Mouse (Mus musculus) stomach, embryonic 15.5 days (tissue): ENCODE measurements around the gene Hist2h3c1. TPM values are rescaled to one million over a fixed set of nuclear protein-coding genes. Genes with fewer than 3 reads are reported as not detected.
A peak's percentile ranks its signal among the peaks of the same experiment; 100 is the strongest.
"Not testable (repeated sequence)": the region's sequence is repeated elsewhere in the genome, so short reads cannot be mapped to it uniquely, and the experiment has no call there.

Experiments
- ATAC-seq: fragments of 200-750 bp; cut with Nextera tagmentation; 2 replicates; pipeline ENCODE4 v1.8.0; 2017; ENCODE audit warnings: low read depth, moderate number of reproducible peaks, moderate TSS enrichment; ENCODE audit not compliant: insufficient read depth, low FRiP score
- H3K27ac ChIP-seq: fragments of 300-500 bp; sonication (generic); 2 replicates; pipeline ENCODE4 v1.5.1; 2015; ENCODE audit warnings: mild to moderate bottlenecking, inconsistent platforms
- H3K27me3 ChIP-seq: fragments of 300-500 bp; sonication (generic); replicated peaks from 2 replicates; pipeline ENCODE4 v1.6.1; 2015; ENCODE audit warnings: inconsistent platforms
- H3K36me3 ChIP-seq: fragments of 300-500 bp; sonication (generic); 2 replicates; pipeline ENCODE4 v1.6.1; 2015; ENCODE audit warnings: inconsistent platforms
- H3K4me1 ChIP-seq: fragments of 300-500 bp; sonication (generic); 2 replicates; pipeline ENCODE4 v1.6.1; 2015; ENCODE audit warnings: inconsistent platforms
- H3K4me2 ChIP-seq: fragments of 300-500 bp; sonication (generic); 2 replicates; pipeline ENCODE4 v1.6.1; 2015; ENCODE audit warnings: mild to moderate bottlenecking, inconsistent platforms
- H3K4me3 ChIP-seq: fragments of 300-500 bp; sonication (generic); replicated peaks from 2 replicates; pipeline ENCODE4 v1.5.1; 2015; ENCODE audit warnings: inconsistent platforms
- H3K9ac ChIP-seq: fragments of 300-500 bp; sonication (generic); 2 replicates; pipeline ENCODE4 v1.6.1; 2015; ENCODE audit warnings: inconsistent platforms
- H3K9me3 ChIP-seq: fragments of 300-500 bp; sonication (generic); 2 replicates; pipeline ENCODE4 v1.6.1; 2016; ENCODE audit warnings: inconsistent platforms
- WGBS: fragments of 180-500 bp; shearing (Covaris S2); methylation state at CpG from one replicate; pipeline ENCODE4 v1.1.7; 2015; 5-methylcytosine and 5-hydroxymethylcytosine counted together
- polyA plus RNA-seq: library from polyadenylated mRNA; unstranded; fragments of >200 nt; fragmentation: Nextera tagmentation; extraction: Ambion mirVana; gene quantifications from 2 replicates; pipeline ENCODE4 v1.2.1, GENCODE M21; 2015

The Hist2h3c1 gene
- polyA plus RNA-seq, 1 experiment from 2014 or later: 2.5 TPM

DNA sequence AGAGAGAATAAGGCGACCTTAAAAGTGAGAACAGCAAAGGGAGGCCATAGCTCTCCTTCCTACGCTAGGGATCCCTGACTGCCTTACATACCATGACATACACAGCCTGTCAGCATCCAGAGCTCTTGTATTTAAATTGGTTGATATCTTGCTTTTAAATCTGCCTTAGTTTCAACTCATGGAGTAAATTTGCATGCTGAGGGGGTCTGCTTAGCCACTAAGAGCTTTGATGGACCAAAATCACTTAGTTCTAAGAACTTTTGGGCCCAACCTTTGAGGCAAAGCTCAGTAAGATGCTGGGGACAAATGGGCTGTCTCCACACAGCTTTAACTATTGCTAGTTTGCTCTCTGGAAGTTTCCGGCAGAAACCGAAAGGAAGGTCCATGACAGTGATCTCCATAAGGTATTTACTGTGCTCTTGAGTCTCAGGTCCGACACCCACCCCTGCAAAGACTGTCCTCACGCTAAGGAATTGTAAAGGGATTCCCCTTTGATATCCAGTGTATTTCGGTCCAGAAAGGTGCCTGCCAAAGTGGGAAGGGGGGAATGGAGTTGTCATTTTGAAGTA, 9.1 kb upstream of the Hist2h3c1 start:
- WGBS: 16% methylated on average over 7 of the region's 7 CpGs
- H3K4me2 ChIP-seq: peak overlapping the region; percentile 54
- H3K9ac ChIP-seq: peak overlapping the region; percentile 52
- H3K36me3 ChIP-seq: no peaks in the 10 kb centered on the region
- H3K4me3 ChIP-seq: peak overlapping the region; percentile 44
- H3K9me3 ChIP-seq: no peaks in the 10 kb centered on the region
- no peak for ATAC-seq
- peak overlapping the region; percentile 76 for H3K27ac ChIP-seq
- peaks cover 8% of the 10 kb centered on the region for H3K4me1 ChIP-seq
- no peaks in the 10 kb centered on the region for H3K27me3 ChIP-seq

DNA sequence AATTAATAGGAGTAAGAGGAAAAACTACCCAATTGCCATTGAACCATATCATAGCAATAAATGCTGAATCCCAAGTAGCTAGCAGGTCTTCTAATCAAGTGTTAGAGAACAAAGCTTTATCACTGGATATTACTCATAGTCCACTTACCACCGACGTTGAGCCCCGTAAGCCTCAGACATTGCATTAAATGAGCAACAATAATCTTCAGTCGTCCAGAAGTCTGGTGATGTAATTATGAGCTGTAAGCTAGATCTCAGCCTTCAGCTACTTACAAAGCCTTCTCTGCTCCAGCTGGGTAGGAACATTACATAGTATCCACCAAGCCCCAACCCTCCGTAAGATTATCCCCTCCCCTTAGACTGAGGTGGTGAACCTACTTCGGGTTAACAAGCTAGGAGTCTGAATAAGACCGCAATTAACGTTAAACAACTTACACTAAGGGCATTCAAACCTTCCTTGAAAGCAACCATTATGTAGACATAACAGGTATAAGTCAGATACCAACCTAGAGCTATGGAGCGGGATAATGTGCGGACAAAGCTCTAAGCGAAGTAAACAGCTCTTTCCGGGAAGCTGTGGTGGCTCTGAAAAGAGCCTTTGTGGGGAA, 8.5 kb upstream of the Hist2h3c1 start:
- Histone ChIP-seq H3K27me3 (no peaks in the 10 kb centered on the region), H3K9ac (peak overlapping the region; percentile 52), H3K4me2 (peak overlapping the region; percentile 54), H3K4me1 (peaks cover 8% of the 10 kb centered on the region), H3K4me3 (peak overlapping the region; percentile 44), H3K27ac (peak overlapping the region; percentile 76), H3K9me3 (no peaks in the 10 kb centered on the region), H3K36me3 (no peaks in the 10 kb centered on the region)
- WGBS: under 1% methylated on average over 12 of the region's 12 CpGs
- no peak for ATAC-seq

DNA sequence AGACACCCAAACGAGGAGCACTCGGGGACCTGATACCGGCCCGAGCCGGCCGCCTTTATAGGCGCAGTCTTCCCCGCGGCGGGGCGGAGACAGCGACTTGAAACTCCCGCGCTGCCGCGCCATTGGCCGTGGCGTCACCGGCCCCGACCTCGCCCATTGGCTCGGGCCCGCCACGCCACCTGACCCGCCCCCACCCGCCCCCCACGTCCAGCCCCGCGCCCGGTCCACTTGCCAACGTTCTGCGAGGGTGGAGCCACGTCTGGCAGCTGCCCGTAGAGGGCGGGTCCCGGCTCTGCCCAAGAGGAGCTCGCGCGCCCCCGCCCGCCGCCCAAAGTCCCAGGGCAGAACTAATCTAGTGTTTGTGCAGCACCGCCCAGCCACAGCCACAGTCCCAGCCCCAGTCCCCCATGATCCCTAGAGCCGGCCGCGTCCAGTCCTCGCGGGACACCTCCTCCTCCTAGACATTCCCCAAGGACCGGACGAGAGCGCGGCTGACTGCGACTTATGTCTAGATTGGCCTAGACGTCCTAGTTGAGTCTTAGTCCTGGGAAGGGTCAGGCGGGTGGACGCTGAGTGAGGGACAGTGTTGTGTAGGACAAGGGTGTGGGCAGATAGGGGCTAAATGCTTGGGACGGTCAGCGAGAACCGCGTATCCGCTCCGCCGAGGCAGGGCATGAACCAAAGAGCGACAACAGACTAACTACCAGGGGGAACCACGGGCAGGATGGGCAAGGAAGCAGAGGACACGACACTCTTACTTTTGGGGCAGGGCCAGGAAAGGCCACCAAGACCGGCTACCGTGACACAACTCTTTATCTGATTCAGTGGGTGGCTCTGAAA, 7.3 kb upstream of the Hist2h3c1 start, which contains the start of gene Hist2h3c2:
Gene Hist2h3c2 (minus strand): TSS at position 174 of the 840 bp plus-strand sequence.
- Histone ChIP-seq H3K4me1 (peaks cover 18% of the 10 kb centered on the region), H3K4me3 (peak within 1 kb of the TSS; percentile 44), H3K4me2 (peak within 1 kb of the TSS; percentile 54), H3K27ac (peak within 1 kb of the TSS; percentile 76), H3K9ac (peak within 1 kb of the TSS; percentile 52)
- 0% methylated on average over 28 of the region's 68 CpGs for WGBS
- not testable (repeated sequence) for H3K9me3 ChIP-seq, H3K36me3 ChIP-seq, H3K27me3 ChIP-seq
- peak; percentile 91 for ATAC-seq

DNA sequence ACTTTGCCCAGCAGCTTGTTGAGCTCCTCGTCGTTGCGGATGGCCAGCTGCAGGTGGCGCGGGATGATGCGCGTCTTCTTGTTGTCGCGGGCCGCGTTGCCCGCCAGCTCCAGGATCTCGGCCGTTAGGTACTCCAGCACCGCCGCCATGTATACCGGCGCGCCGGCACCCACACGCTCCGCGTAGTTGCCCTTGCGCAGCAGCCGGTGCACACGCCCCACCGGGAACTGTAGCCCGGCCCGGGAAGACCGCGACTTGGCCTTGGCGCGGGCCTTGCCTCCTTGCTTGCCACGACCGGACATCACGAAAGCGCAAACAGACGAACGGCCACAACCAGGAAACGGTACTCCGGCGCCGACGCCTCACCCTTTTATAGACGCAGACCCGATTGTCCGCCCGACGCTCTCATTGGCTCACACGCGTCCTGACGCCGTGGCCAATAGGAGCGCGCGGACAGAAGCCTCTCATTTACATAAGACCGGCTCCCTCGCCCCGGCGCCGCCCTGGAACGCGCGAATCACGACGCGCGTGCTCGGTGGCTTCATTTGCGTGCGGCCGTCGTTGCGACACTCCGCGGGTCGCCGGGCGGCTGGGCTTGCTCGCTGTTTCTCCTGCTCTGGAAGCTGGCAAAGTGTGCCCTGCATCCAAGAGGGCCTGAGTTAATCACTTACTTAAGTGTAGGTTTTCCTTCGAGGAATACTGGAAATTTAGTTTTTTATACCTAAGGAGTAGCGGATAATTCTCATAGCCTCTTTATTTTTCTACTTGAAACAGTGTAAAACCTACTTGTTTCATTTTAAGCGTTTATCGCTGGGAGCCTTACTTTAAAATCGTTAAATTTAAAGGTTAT, 6.3 kb upstream of the Hist2h3c1 start, which contains the start of gene Hist2h2aa2:
Gene Hist2h2aa2 (minus strand): TSS at position 328 of the 850 bp plus-strand sequence.
- not testable (repeated sequence) for H3K9ac ChIP-seq
- 2% methylated on average over 48 of the region's 85 CpGs for WGBS

DNA sequence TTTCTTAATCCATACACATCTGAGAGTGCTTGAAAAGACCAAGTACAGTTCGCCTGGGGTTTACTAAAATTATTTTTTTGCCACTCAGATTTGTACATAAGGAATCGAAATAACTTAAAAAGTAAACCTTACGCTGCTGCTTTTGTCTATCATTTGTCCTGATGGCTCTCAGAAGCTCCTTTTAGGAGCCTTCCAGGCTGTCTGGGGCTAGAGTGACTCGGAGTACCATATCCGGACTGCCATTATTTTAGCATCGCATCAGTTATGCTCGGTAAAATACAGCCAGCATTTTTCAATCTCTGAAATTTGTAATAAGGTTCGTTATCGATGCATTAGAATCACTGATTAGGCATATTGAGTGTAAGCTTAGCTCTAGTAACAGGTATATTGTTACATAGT, 5.7 kb upstream of the Hist2h3c1 start:
- Histone ChIP-seq H3K4me1 (peaks cover 21% of the 10 kb centered on the region), H3K4me3 (no peak overlapping the region), H3K9me3 (no peaks in the 10 kb centered on the region), H3K9ac (no peak overlapping the region), H3K27me3 (no peaks in the 10 kb centered on the region), H3K27ac (peak overlapping the region; percentile 90), H3K36me3 (no peaks in the 10 kb centered on the region), H3K4me2 (peak overlapping the region; percentile 45; the same call in 1 of the 2 replicates)
- WGBS: 75% methylated on average over 9 of the region's 9 CpGs
- ATAC-seq: no peak

More for the DNA sequence above, 6.3 kb upstream of the Hist2h3c1 start, which contains the start of gene Hist2h2aa2:
- H3K4me2 ChIP-seq: peak within 1 kb of the TSS; percentile 45
- H3K4me1 ChIP-seq: peaks cover 21% of the 10 kb centered on the region
- peak; percentile 82 for ATAC-seq
- H3K27ac ChIP-seq: peak within 1 kb of the TSS; percentile 90
- not testable (repeated sequence) for H3K27me3 ChIP-seq, H3K9me3 ChIP-seq, H3K36me3 ChIP-seq
- H3K4me3 ChIP-seq: peak within 1 kb of the TSS; percentile 33

DNA sequence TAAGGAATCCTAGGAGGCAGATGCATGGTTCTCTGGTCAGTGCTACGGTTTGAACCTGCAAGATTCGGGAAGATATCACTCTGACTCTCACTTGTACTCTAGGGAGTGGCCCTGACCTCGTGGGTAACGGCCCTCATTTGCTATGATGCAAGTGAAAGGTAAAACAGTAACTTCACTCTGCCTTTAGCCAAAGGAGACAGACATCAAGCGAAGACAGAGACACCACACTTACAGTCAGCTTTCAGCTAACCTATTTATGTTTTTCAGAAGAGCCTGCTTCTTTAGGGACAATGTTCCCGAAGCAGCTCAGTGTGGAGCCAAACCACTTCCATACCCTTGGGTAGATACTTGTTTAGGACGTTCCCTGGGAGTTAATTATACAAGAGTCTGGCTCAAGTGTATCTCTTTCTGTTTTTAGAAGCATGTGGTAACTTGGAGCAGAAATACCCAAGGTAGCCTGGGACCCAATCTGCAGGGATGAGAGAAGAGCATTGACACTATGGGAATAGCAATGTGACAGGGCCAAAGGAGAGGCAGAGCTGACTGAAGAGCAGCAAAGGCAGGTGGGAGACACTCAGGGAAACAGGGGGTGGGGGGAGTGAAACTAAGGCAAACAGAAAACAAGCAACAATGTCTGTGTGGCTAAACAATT, 2.4 kb upstream of the Hist2h3c1 start:
- no peak for ATAC-seq
- Histone ChIP-seq H3K4me3 (peak overlapping the region; percentile 52; the same call in 1 of the 2 replicates), H3K4me2 (peak overlapping the region; percentile 57), H3K27me3 (no peaks in the 10 kb centered on the region), H3K9me3 (no peaks in the 10 kb centered on the region), H3K9ac (no peak overlapping the region; the same call in 1 of the 2 replicates), H3K27ac (peak overlapping the region; percentile 99), H3K36me3 (no peaks in the 10 kb centered on the region), H3K4me1 (peaks cover 17% of the 10 kb centered on the region; the same call in 1 of the 2 replicates)
- WGBS: 73% methylated on average over 7 of the region's 7 CpGs

DNA sequence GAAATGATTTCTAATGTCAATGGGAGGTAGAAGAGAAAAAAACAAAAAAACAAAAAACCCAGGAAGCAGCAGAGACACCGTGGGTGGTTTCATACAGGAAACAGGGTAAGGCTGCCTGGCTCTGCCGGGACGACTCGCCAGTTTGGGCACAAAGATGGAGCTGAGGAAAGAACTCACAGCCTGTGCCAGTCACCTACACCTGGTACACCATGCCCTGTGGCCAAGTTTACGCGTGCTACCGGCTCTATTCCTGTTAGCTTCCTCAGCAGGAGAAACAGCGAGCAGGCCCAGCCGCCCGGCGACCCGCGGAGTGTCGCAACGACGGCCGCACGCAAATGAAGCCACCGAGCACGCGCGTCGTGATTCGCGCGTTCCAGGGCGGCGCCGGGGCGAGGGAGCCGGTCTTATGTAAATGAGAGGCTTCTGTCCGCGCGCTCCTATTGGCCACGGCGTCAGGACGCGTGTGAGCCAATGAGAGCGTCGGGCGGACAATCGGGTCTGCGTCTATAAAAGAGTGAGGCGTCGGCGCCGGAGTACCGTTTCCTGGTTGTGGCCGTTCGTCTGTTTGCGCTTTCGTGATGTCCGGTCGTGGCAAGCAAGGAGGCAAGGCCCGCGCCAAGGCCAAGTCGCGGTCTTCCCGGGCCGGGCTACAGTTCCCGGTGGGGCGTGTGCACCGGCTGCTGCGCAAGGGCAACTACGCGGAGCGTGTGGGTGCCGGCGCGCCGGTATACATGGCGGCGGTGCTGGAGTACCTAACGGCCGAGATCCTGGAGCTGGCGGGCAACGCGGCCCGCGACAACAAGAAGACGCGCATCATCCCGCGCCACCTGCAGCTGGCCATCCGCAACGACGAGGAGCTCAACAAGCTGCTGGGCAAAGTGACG, 1.2 kb upstream of the Hist2h3c1 start, which contains the start of gene Hist2h2aa1:
Gene Hist2h2aa1 (plus strand): TSS at position 495 of the 884 bp plus-strand sequence.
- peak; percentile 87 for ATAC-seq
- Histone ChIP-seq H3K4me1 (peaks cover 17% of the 10 kb centered on the region; the same call in 1 of the 2 replicates), H3K27ac (peak within 1 kb of the TSS; percentile 99), H3K4me3 (peak within 1 kb of the TSS; percentile 52), H3K4me2 (peak within 1 kb of the TSS; percentile 57)
- not testable (repeated sequence) for H3K9ac ChIP-seq, H3K36me3 ChIP-seq, H3K9me3 ChIP-seq, H3K27me3 ChIP-seq
- 0% methylated on average over 35 of the region's 88 CpGs for WGBS

DNA sequence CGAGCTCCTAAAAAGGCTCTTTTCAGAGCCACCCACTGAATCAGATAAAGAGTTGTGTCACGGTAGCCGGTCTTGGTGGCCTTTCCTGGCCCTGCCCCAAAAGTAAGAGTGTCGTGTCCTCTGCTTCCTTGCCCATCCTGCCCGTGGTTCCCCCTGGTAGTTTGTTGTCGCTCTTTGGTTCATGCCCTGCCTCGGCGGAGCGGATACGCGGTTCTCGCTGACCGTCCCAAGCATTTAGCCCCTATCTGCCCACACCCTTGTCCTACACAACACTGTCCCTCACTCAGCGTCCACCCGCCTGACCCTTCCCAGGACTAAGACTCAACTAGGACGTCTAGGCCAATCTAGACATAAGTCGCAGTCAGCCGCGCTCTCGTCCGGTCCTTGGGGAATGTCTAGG, 467 bp upstream of the Hist2h3c1 start:
- not testable (repeated sequence) for H3K4me2 ChIP-seq, ATAC-seq, H3K9me3 ChIP-seq, H3K9ac ChIP-seq, H3K27me3 ChIP-seq, H3K36me3 ChIP-seq
- Histone ChIP-seq H3K4me3 (peak overlapping the region; percentile 35; the same call in 1 of the 2 replicates), H3K4me1 (peaks cover 20% of the 10 kb centered on the region; the same call in 1 of the 2 replicates), H3K27ac (peak overlapping the region; percentile 73; the same call in 1 of the 2 replicates)
- 0% methylated on average over 12 of the region's 21 CpGs for whole genome bisulfite sequencing

DNA sequence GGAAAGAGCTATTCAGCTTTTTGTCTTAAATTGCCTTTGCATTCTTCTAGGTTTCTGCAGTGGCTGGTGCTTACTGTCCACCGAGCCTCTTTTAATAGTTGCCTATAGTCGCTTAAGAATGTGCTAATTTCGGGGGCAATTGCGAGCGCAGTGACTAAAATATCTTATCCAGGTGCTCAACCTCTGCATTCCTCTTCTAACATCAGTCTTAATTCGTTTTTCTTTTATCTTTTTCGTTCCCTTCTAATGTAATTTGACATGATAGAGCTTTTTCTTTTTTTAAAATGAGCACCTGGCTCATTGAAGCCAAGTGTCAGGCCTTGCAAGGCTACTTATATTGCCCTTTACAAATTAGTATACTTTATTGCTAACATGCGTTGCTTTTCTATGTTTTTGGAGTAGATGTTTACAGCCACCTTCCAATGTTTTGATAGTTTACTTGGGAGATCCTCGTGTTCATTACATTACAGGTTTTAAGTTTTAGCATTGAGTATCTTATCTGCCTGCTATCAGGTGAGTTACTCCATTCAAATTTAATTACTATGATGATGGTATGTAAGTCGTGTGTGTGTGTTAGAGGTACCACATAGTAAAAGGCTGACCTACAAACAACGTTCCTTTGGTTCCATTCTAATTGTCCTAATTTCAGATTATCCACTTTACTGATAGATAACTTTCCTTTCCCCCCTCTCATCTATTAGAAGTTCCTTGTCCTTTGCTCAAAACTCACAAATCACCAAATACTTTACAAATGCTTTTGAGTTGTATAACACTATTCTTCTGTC, 1.1 kb downstream of the Hist2h3c1 start:
- Histone ChIP-seq H3K4me1 (peaks cover 22% of the 10 kb centered on the region; the same call in 1 of the 2 replicates), H3K9me3 (no peaks in the 10 kb centered on the region), H3K4me3 (peak overlapping the region; percentile 44), H3K4me2 (peak overlapping the region; percentile 51), H3K27ac (peak overlapping the region; percentile 72; the same call in 1 of the 2 replicates), H3K36me3 (no peaks in the 10 kb centered on the region), H3K27me3 (no peaks in the 10 kb centered on the region), H3K9ac (peak overlapping the region; percentile 39; the same call in 1 of the 2 replicates)
- WGBS: 3% methylated on average over 11 of the region's 11 CpGs
- no peak for ATAC-seq
